Mouse (Mus musculus) ES-E14 (cell line): ENCODE results near the gene 2610528J11Rik. TPM values are rescaled to one million over a fixed set of nuclear protein-coding genes. Genes with fewer than 3 reads are reported as not detected.
A peak's percentile ranks its signal among the peaks of the same experiment; 100 is the strongest.

Experiments
- DNase-seq: peaks from one replicate; pipeline ENCODE4 v3.0.0-alpha.2; 2013; ENCODE audit warnings: low read depth, low spot score
- H3K27ac ChIP-seq: 2 replicates; pipeline ENCODE4 v1.5.1; 2012; ENCODE audit warnings: low read depth, mild to moderate bottlenecking, low read length, moderate library complexity, mixed read lengths; ENCODE audit not compliant: poor library complexity, insufficient read depth, severe bottlenecking
- H3K36me3 ChIP-seq: 2 replicates; pipeline ENCODE4 v1.6.1; 2012; ENCODE audit warnings: mild to moderate bottlenecking, low read length, moderate library complexity, mixed read lengths; ENCODE audit not compliant: control insufficient read depth, poor library complexity, insufficient read depth, severe bottlenecking
- H3K4me1 ChIP-seq, 2 experiments: fragments of 150-350 bp in 1 of 2; sonication (generic) in 1 of 2; 2 replicates each; pipeline ENCODE4 v1.6.1; 2012; ENCODE audit warnings: low read length in 2 of 2, mild to moderate bottlenecking in 1 of 2, mixed read lengths in 1 of 2; ENCODE audit not compliant: control insufficient read depth in 2 of 2, insufficient read depth in 2 of 2, poor library complexity in 1 of 2
- H3K4me3 ChIP-seq, 2 experiments: fragments of 150-350 bp in 1 of 2; sonication (generic) in 1 of 2; 2 replicates each; pipeline ENCODE4 v1.5.1; 2012; ENCODE audit warnings: low read length in 2 of 2, low read depth in 1 of 2, mild to moderate bottlenecking in 1 of 2, mixed read lengths in 1 of 2; ENCODE audit not compliant: insufficient read depth in 1 of 2, poor library complexity in 1 of 2, severe bottlenecking in 1 of 2
- H3K9ac ChIP-seq: 2 replicates; pipeline ENCODE4 v1.6.1; 2012; ENCODE audit warnings: low read depth, mild to moderate bottlenecking, low read length, mixed read lengths; ENCODE audit not compliant: poor library complexity, insufficient read depth, severe bottlenecking
- H3K9me3 ChIP-seq: fragments of 150-350 bp; sonication (generic); 2 replicates; pipeline ENCODE4 v1.6.1; 2012; ENCODE audit warnings: low read depth, mild to moderate bottlenecking, low read length; ENCODE audit not compliant: control insufficient read depth, insufficient read depth
- CHD2 ChIP-seq: IDR thresholded peaks from 2 replicates; pipeline ENCODE4 v1.6.1; 2014; ENCODE audit warnings: mild to moderate bottlenecking, low read depth, low read length, inconsistent platforms
- HCFC1 ChIP-seq: IDR thresholded peaks from 2 replicates; pipeline ENCODE4 v1.6.1; 2012; ENCODE audit warnings: low read length, inconsistent platforms, borderline replicate concordance; ENCODE audit not compliant: insufficient read depth
- MAFK ChIP-seq: IDR thresholded peaks from 2 replicates; pipeline ENCODE4 v1.6.1; 2014; ENCODE audit warnings: mild to moderate bottlenecking, low read depth, low read length, inconsistent platforms; ENCODE audit not compliant: insufficient read depth
- ZC3H11A ChIP-seq: IDR thresholded peaks from 2 replicates; pipeline ENCODE4 v1.6.1; 2012; ENCODE audit warnings: low read depth, mild to moderate bottlenecking, inconsistent platforms, low read length, borderline replicate concordance
- ZNF384 ChIP-seq: IDR thresholded peaks from 2 replicates; pipeline ENCODE4 v1.6.1; 2012; ENCODE audit warnings: low read depth, low read length, inconsistent platforms
- in situ Hi-C, 2 experiments: fragments of 600-800 bp; cut with MboI; formaldehyde crosslinking; loops; one replicate each; pipeline ENCODE4 v1.15.1; 2025; ENCODE audit warnings: low sequenced_read_pairs in 2 of 2, inconsistent platforms in 1 of 2; ENCODE audit not compliant: unreplicated experiment in 2 of 2
- total RNA-seq: library from RNA; depleted of rRNA; stranded (reverse); fragments of 300-350 nt; gene quantifications from 2 replicates; pipeline ENCODE4 v1.2.3, GENCODE M21; 2012

The 2610528J11Rik gene
- total RNA-seq, 1 experiment = 3.2 TPM

DNA sequence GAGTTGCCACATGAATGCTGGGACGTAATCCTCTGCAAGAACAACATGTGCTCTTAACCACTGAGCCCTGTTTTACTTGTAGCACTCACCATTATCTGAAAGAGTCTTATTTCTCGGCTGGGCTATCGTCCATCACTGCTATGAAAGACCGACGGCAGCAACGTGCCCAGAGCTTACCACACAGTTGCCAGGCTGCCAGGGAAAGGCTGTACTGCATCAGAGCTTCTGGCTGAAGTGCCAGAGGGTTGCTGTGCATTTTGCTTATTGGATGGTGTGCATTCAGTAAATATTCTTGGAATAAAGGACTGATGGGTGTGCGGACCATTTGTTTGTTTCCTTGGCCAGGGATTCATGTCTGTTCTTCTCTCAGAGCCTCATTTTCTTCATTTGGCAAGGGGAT, 2.8 kb upstream of the 2610528J11Rik start:
- no peak for DNase-seq
- no peak overlapping the region for H3K9ac ChIP-seq
- no peak overlapping the region for H3K27ac ChIP-seq

GRCm38 (mm10) chr4:118525779-118526178, 1.0 kb upstream of the 2610528J11Rik start:
- H3K9ac ChIP-seq = no peak overlapping the region
- no peak overlapping the region for H3K27ac ChIP-seq
- no peak overlapping the region for H3K4me3 ChIP-seq
- TF ChIP-seq CHD2 = no peak
- no peak for TF ChIP-seq MAFK
- no peak for TF ChIP-seq ZNF384
- TF ChIP-seq ZC3H11A = no peak
- TF ChIP-seq HCFC1 = no peak
- H3K4me1 ChIP-seq = peaks cover 10 to 25% of the 10 kb centered on the region in 2 experiments; a peak in 3 of 4 replicates
- no peak for DNase-seq
- no peaks in the 10 kb centered on the region for H3K9me3 ChIP-seq
- no peaks in the 10 kb centered on the region for H3K36me3 ChIP-seq
- in situ Hi-C loops = no loop called here

More for the DNA sequence above, 2.8 kb upstream of the 2610528J11Rik start:
- Histone ChIP-seq H3K4me1 (peaks cover 10 to 22% of the 10 kb centered on the region in 2 experiments; a peak in 3 of 4 replicates), H3K36me3 (no peaks in the 10 kb centered on the region), H3K9me3 (no peaks in the 10 kb centered on the region), H3K4me3 (no peak overlapping the region)
- no peak for TF ChIP-seq ZC3H11A
- TF ChIP-seq HCFC1 = no peak
- no peak for TF ChIP-seq MAFK
- no peak for TF ChIP-seq ZNF384
- no peak for TF ChIP-seq CHD2
- in situ Hi-C loops = no loop called here

DNA sequence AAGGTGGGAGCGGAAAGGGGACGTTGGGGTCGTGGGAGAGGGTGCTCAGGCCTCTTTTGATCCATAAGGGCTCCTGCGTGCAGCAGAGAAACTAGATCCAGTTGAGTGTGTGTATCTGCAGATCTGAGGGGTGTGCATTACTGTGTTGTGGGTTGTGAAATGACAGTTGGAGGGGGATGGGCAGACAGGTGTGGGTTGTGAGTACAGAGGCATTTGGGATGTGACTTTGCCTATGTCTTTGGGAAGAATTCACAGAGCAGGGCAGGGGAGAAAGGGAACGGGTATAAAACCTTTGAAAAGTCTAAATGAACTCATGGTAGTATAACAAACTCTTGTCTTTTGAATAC, 509 bp downstream of the 2610528J11Rik start:
- no peaks in the 10 kb centered on the region for H3K9me3 ChIP-seq
- in situ Hi-C loops = no loop called here
- no peak overlapping the region for H3K9ac ChIP-seq
- H3K4me1 ChIP-seq = peaks cover 10 to 25% of the 10 kb centered on the region in 2 experiments; a peak in 3 of 4 replicates
- peak overlapping the region; percentile 24 to 33; a peak in 3 of 4 replicates for H3K4me3 ChIP-seq
- H3K27ac ChIP-seq = no peak overlapping the region
- no peak for DNase-seq
- H3K36me3 ChIP-seq = no peaks in the 10 kb centered on the region
- no peak for TF ChIP-seq ZC3H11A
- no peak for TF ChIP-seq HCFC1
- TF ChIP-seq ZNF384 = no peak
- no peak for TF ChIP-seq MAFK
- TF ChIP-seq CHD2 = no peak

GRCm38 (mm10) chr4:118527720-118528119, 921 bp downstream of the 2610528J11Rik start:
- Histone ChIP-seq H3K4me3 (peak overlapping the region in 1 of 2 experiments; percentile 24; a peak in 1 of 4 replicates), H3K36me3 (no peaks in the 10 kb centered on the region), H3K27ac (no peak overlapping the region), H3K9ac (no peak overlapping the region), H3K9me3 (no peaks in the 10 kb centered on the region), H3K4me1 (peaks cover 10 to 27% of the 10 kb centered on the region in 2 experiments; a peak in 3 of 4 replicates)
- in situ Hi-C loops = no loop called here
- no peak for DNase-seq
- TF ChIP-seq ZNF384 = no peak
- no peak for TF ChIP-seq ZC3H11A
- TF ChIP-seq MAFK = no peak
- no peak for TF ChIP-seq HCFC1
- no peak for TF ChIP-seq CHD2

GRCm38 (mm10) chr4:118532663-118533062, 5.9 kb downstream of the 2610528J11Rik start:
- TF ChIP-seq ZC3H11A = no peak
- TF ChIP-seq MAFK = no peak
- TF ChIP-seq HCFC1 = no peak
- no peak for TF ChIP-seq ZNF384
- TF ChIP-seq CHD2 = no peak
- Histone ChIP-seq H3K9ac (no peak overlapping the region), H3K4me3 (no peak overlapping the region), H3K4me1 (peaks cover 1 to 15% of the 10 kb centered on the region in 2 experiments; a peak in 2 of 4 replicates), H3K36me3 (no peaks in the 10 kb centered on the region), H3K27ac (no peak overlapping the region), H3K9me3 (no peaks in the 10 kb centered on the region)
- DNase-seq = no peak
- in situ Hi-C loops = no loop called here
